ENCODE assay signal across 8 mouse cellular contexts in the genomic region with DNA sequence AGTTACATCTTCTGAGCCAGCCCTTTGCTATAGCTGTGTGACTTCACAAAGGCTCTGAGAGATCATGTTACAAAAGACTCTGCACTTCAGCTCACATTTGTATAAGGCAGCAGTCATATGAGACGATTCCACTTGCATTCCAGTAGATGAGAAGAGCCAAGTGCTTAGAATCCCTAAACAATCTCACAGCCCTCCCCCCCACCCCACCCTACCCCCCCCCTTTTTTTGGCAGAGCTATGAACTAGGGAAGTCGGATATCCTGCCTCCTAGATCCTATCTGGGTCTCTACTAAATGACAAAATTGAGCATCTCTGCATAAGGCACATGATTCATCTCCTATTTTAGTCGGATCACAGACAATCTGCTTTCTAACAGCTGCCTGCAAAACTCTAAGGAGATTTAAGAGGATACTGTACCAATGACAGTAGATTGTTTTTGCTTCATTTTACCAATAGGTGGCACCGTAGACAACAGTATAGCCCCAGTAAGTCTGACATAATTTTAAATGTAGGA.
DNase-seq lines count a peak whose midpoint lies in the region; ATAC-seq and TF ChIP-seq lines count a peak whose summit lies in the region.

No protein-coding gene starts in this region.

- no peaks in the 10 kb centered on the region for H3K36me3 ChIP-seq in limb, embryonic 14.5 days (ENCODE audit: control insufficient read depth, insufficient read depth, low read length)

- ATAC-seq in limb, embryonic 14.5 days (ENCODE audit: low FRiP score, low read depth) = peak; percentile 80
- ATAC-seq in inflammation-experienced regulatory T-cells, adult 6 months = no peak

- no peak overlapping the region for H3K27ac ChIP-seq in limb, embryonic 14.5 days (replicated peaks; ENCODE audit: low read depth, low read length)

- peak; percentile 57 to 91 for DNase-seq in left cerebral cortex, postnatal 14 days (ENCODE audit: low spot score in 2 of 2)
- DNase-seq in left cerebral cortex, postnatal 4 days = no peak
- DNase-seq in brain, adult 2 months (ENCODE audit: low read depth, low spot score) = peak; percentile 86
- DNase-seq in forelimb bud, embryonic 11.5 days (ENCODE audit: low read depth, low spot score) = peak; percentile 36
- DNase-seq in limb, embryonic 14.5 days (ENCODE audit: low spot score) = peak; percentile 83
- peak; percentile 53 for DNase-seq in retina, postnatal 7 days (ENCODE audit: low read depth, low spot score)
- no peak for DNase-seq in thymus, postnatal 36 days

- no peak overlapping the region for H3K9ac ChIP-seq in limb, embryonic 14.5 days (ENCODE audit: low read depth, low read length, severe bottlenecking)

- 3% methylated on average over 4 of the region's 4 CpGs for WGBS in limb, embryonic 14.5 days

- H3K4me3 ChIP-seq in limb, embryonic 14.5 days (replicated peaks; ENCODE audit: low read length) = no peak overlapping the region

- H3K4me2 ChIP-seq in limb, embryonic 14.5 days (replicated peaks; ENCODE audit: low read depth, low read length, severe bottlenecking) = no peak overlapping the region

- no peaks in the 10 kb centered on the region for H3K9me3 ChIP-seq in limb, embryonic 14.5 days (ENCODE audit: control insufficient read depth, low read length)

- H3K4me1 ChIP-seq in limb, embryonic 14.5 days (ENCODE audit: control insufficient read depth, insufficient read depth, low read length) = no peaks in the 10 kb centered on the region

- no peak for TF ChIP-seq POLR2A in limb, embryonic 14.5 days (IDR thresholded peaks at IDR 0.05; ENCODE audit: borderline replicate concordance, extremely low read depth, insufficient read depth, insufficient read length)

- H3K27me3 ChIP-seq in limb, embryonic 14.5 days (ENCODE audit: control insufficient read depth, insufficient read depth, low read length) = no peaks in the 10 kb centered on the region

- intact Hi-C loops in left cerebral cortex, postnatal 14 days (cut with DNase I) = loop anchor here (5.0 to 10.0 kb wide), 3 partner anchors 178 to 912 kb away; no protein-coding TSS in a partner anchor
- intact Hi-C loops in left cerebral cortex, postnatal 4 days (cut with DNase I) = loop anchor here (5.0 to 10.0 kb wide), 2 partner anchors 242 to 909 kb away; partner anchors contain the start of gene Cstf2t

Comparison
In these comparisons a context has a peak if more than half of its experiments do, and no peak if none do; other contexts are left out.
1. DNase-seq: peak in left cerebral cortex, postnatal 14 days (2 of 2), brain, adult 2 months (single experiment), forelimb bud, embryonic 11.5 days (single experiment), limb, embryonic 14.5 days (single experiment) and retina, postnatal 7 days (single experiment); none in left cerebral cortex, postnatal 4 days (single experiment) and thymus, postnatal 36 days (0 of 2).